Mouse (Mus musculus) frontal cortex, postnatal 36 days (tissue): Measurements from ENCODE around the gene Apoa4.

ENCODE experiments used
- DNase-seq, 2 experiments: peaks; one replicate each; pipeline ENCODE4 v3.0.0; 2022; ENCODE audit warnings: low spot score in 2 of 2

Apoa4 gene

GRCm38 (mm10) chr9:46240526-46241153 lies at the start of gene Apoa4:
TSS of gene Apoa4 (plus strand) at chr9:46240696.
- DNase-seq = no peak

GRCm38 (mm10) chr9:46191234-46191633 lies 49.3 kb upstream of the Apoa4 start:
- DNase-seq = no peak

GRCm38 (mm10) chr9:46191644-46192043 lies 48.9 kb upstream of the Apoa4 start:
- peak in 1 of 2 experiments; percentile 18 for DNase-seq

DNA sequence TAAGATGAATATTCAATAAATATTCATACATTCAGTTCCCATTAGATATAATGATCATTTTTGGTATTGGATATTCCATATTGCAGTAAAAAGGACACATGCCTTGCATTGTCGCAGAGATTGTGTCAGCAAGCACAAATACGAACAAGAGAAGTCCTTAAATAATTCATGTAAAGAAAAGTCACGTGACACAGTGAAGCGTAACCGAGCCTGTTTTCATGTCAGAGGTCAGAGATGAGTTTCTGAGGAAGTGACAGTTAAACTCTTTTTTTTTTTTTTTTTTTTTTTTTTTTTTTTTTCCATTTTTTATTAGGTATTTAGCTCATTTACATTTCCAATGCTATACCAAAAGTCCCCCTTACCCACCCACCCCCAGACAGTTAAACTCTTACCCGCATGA lies 47.9 kb upstream of the Apoa4 start:
- no peak for DNase-seq

DNA sequence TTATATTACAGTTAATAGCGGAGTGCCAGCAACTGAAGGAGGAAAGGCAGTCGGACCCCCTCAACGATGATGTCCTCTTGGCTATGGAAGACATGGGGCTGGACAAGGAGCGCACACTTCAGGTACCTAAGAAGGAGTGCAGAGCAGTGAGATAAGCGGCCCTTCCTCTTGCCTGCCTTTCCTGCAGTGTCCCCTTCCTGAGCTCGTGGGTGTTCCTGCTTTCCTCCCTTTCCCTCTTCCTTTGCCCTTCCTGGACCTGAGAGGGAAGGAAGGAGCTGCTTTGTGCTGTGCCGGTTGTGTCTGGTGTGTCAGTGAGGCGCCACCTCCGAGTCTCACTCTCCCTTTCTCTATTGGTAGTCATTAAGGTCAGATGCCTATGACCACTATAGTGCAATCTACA lies 45.7 kb upstream of the Apoa4 start:
- DNase-seq = no peak

GRCm38 (mm10) chr9:46196699-46197169 lies 43.8 kb upstream of the Apoa4 start:
- no peak for DNase-seq

DNA sequence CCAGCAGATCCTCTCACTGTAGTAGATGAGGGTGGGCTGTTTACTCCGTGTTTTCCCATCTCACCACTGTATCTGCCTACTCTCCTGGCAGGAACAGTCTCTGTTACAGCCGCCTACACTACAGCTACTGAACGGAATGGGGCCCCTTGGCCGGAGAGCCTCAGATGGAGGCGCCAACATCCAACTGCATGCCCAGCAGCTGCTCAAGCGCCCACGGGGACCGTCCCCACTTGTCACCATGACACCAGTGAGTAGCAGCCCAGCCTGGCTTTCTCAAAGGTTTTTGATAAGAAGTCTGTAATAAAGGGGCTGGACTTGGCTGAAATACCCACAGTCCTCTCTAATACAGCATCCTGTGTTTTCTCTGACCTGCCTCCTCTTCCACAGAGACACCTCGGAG lies 42.0 kb upstream of the Apoa4 start:
- peak; percentile 46 to 48 for DNase-seq

- no peak for DNase-seq
Measured at GRCm38 (mm10) chr9:46198936-46199335, 41.6 kb upstream of the Apoa4 start.

DNA sequence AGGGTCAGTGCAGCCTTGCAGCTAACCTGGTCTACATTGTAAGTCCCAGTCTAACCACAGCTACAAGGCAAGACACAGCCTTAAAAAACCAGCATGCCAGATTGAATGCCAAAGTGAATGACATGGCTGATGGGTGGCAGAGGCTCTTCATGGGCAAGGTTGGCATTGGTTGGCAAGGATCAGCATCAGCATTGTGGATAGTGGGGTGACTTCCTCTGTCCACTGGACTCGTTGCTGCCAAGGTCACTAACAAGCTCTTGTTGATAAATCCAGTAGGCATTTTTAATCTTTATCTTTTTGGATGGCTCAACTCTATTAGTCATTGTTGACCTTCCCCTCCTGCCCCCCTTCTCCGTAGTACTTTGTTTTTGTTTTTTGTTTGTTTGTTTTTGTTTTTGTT lies 40.9 kb upstream of the Apoa4 start:
- DNase-seq = no peak

- no peak for DNase-seq
Measured at GRCm38 (mm10) chr9:46206834-46207500, 33.5 kb upstream of the Apoa4 start.

DNA sequence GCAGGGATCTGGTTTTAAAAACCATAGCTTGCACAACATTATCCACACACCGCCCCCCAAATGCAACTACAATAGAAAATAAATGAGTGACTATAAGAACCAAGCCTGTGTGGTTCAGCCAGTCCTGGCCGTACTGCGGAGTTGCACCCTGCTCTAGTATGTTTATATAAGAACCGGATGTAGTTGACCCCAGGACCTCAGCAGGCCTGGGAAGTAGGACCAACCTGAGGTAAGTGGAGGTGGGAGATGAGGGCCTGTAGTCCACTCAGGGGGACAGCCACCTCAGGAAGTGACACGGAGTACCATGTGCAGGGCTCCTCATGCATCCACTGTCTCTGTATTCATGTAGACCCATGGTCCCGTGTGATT lies 33.0 kb upstream of the Apoa4 start:
- DNase-seq = no peak

GRCm38 (mm10) chr9:46208401-46208974 lies 32.0 kb upstream of the Apoa4 start:
- DNase-seq = no peak

DNA sequence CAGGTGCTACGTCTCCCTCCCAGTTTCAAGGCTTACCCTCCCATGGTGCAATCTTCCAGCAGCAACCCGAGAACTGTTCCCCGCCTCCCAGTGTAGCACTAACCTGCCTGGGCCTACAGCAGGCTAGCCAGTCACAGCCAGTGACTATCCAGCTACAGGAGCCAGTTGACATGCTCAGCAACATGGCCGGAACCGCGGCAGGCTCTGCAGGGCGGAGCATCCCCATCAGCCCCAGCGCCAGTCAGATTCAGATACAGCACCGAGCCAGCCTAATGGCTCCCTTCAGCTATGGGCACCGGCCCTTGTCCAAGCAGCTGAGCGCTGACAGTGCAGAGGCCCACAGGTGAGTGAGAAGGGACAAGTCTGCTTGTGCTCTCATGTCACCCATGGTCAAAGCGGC lies 30.0 kb upstream of the Apoa4 start:
- no peak for DNase-seq

DNA sequence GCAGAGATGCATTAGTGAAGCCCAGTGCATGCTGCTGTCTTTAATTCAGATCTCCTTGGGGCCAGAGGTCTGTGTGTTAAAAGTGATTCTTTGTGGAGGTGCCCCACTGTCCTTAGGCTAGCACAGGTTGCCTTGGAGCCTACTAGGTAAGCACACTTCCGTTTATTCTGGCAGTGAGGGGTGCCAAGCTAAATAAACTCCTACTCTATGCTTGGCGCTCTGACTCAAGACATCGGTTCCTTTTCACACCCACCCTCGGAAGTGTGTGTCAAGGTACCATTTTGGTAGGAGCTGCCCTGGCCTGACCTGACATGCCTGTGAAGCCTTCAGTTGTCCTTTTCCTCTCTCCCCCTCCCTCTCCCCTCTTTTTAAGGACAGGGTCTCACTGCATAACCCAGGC lies 26.2 kb upstream of the Apoa4 start:
- DNase-seq = no peak

- no peak for DNase-seq
Measured at GRCm38 (mm10) chr9:46214946-46215337, 25.6 kb upstream of the Apoa4 start.

- DNase-seq = peak; percentile 27 to 30
Measured at GRCm38 (mm10) chr9:46215338-46216322, 24.9 kb upstream of the Apoa4 start.

GRCm38 (mm10) chr9:46216744-46217470 lies 23.6 kb upstream of the Apoa4 start:
- DNase-seq = no peak

DNA sequence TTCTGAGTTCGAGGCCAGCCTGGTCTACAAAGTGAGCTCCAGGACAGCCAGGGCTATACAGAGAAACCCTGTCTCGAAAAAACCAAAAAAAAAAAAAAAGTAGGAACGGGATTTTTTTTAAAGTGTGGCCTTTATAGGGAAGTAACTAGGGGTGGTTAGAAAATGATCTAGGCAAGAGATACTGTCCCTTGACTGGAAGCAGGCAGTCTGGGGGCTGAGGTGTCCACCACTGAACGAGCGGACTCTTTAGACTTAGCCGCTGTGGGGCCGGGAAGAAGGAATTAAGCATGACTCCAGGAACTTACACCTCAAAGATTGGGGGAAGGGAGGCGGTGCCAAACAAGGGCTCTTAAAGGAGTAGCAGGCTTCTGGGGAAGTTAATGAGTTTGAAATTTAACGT lies 22.3 kb upstream of the Apoa4 start:
- DNase-seq = no peak

DNA sequence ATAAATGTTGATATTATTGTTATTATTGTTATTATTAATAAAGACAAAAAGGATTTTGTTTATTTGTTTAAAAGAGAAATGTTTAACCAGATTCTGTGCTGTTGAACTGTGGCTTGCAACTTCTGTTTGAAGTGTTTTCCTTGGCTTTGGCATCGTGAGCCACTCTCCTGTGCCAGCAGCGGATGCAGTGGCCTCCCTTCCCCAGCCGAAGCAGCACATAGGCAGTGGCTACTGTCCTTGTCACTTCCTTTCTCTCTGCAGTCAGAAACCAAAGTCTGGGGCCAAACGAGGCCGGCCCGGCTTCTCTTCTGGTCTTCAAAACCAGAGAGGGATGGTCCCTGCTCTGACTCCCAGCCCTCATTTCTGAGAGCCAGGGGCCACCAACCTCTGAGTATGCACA lies 17.4 kb upstream of the Apoa4 start:
- no peak for DNase-seq

DNA sequence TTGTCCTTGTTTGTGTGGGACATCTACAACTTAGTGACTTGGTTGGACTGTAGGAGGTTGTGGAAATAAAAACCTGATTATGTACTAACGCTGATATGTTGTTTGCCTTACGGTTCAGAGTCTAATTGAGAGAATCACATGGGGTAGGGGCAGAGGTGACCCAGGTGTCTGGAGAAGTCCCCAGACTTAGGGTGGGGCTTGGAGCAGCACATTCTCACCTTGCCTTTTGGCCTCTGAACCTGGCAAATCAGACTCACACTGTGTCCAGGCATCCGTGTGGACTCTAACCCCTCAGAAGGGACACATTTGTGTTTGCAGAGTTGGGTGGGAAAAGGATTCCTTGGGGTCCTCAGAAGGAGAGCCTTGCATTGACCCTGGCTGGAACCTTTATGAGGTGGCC lies 16.4 kb upstream of the Apoa4 start:
- no peak for DNase-seq

GRCm38 (mm10) chr9:46224945-46225660 lies 15.4 kb upstream of the Apoa4 start:
- DNase-seq = no peak
